Mouse (Mus musculus) heart, adult 2 months (tissue): ENCODE results near the gene Efna2. TPM values are rescaled to one million over a fixed set of nuclear protein-coding genes. Genes with fewer than 3 reads are reported as not detected.

Experiments used
- DNase-seq, 2 experiments: peaks; one replicate each; pipeline ENCODE4 v3.0.0; 2021
- H3K27ac ChIP-seq: fragments of 200-600 bp; 2 replicates; pipeline ENCODE4 v1.8.1; 2022
- H3K27me3 ChIP-seq: fragments of 200-500 bp; 2 replicates; pipeline ENCODE4 v1.6.1; 2012; ENCODE audit warnings: mild to moderate bottlenecking, low read length, inconsistent platforms, mixed read lengths; ENCODE audit not compliant: control insufficient read depth, insufficient read depth
- H3K36me3 ChIP-seq: fragments of 200-500 bp; 2 replicates; pipeline ENCODE4 v1.6.1; 2012; ENCODE audit warnings: low read length, inconsistent platforms; ENCODE audit not compliant: control insufficient read depth, insufficient read depth
- H3K4me1 ChIP-seq: fragments of 200-500 bp; 2 replicates; pipeline ENCODE4 v1.6.1; 2011; ENCODE audit warnings: low read length; ENCODE audit not compliant: control insufficient read depth, insufficient read depth
- H3K4me3 ChIP-seq: fragments of 200-600 bp; 2 replicates; pipeline ENCODE4 v1.8.1; 2022
- H3K79me2 ChIP-seq: fragments of 200-500 bp; replicated peaks from 2 replicates; pipeline ENCODE4 v1.6.1; 2012; ENCODE audit warnings: mild to moderate bottlenecking, inconsistent platforms, low read length, moderate library complexity, mixed read lengths; ENCODE audit not compliant: control insufficient read depth, insufficient read depth
- H3K9ac ChIP-seq: fragments of 200-500 bp; 2 replicates; pipeline ENCODE4 v1.6.1; 2012; ENCODE audit warnings: low read depth, mild to moderate bottlenecking, control low read depth, inconsistent platforms, low read length, mixed read lengths
- CTCF ChIP-seq: fragments of 200-600 bp; IDR thresholded peaks from 2 replicates; pipeline ENCODE4 v1.8.1; 2022; ENCODE audit warnings: antibody characterized with exemption, mild to moderate bottlenecking, moderate library complexity
- EP300 ChIP-seq: fragments of 200-500 bp; IDR thresholded peaks from 2 replicates; pipeline ENCODE4 v1.6.1; 2011; ENCODE audit warnings: low read depth, low read length, control low read depth; ENCODE audit not compliant: insufficient read depth
- POLR2A ChIP-seq: fragments of 200-500 bp; IDR thresholded peaks from 2 replicates; pipeline ENCODE4 v1.6.1; 2011; ENCODE audit warnings: mild to moderate bottlenecking, low read depth, low read length, control low read depth; ENCODE audit not compliant: insufficient read depth
- WGBS: fragments of 180-500 bp; shearing (Covaris S2); methylation state at CpG from one replicate; pipeline ENCODE4 v1.1.7; 2018; 5-methylcytosine and 5-hydroxymethylcytosine counted together
- intact Hi-C: fragments of 180-260 bp; cut with DNase I; formaldehyde crosslinking; loops from one replicate; pipeline ENCODE4 v1.15.1; 2025
- polyA plus RNA-seq: library from polyadenylated mRNA; depleted of rRNA; stranded (reverse); fragments of >200 nt; gene quantifications from 2 replicates; pipeline ENCODE4 v1.2.3, GENCODE M21; 2012
- total RNA-seq, 2 experiments: library from RNA; stranded (reverse); gene quantifications; 2 replicates each; pipeline ENCODE4 v1.2.3; 2021

The Efna2 gene
- total and polyA plus RNA-seq, 3 experiments: 0.86 to 1.7 (median 1.1) TPM

- intact Hi-C loops: no loop called here
- Histone ChIP-seq H3K9ac (peak overlapping the region; percentile 82), H3K27me3 (no peaks in the 10 kb centered on the region), H3K4me1 (peaks cover 24% of the 10 kb centered on the region), H3K27ac (peak overlapping the region; percentile 93), H3K36me3 (peaks cover 25% of the 10 kb centered on the region), H3K4me3 (peak overlapping the region; percentile 66), H3K79me2 (peaks cover 2% of the 10 kb centered on the region; the same call in 1 of the 2 replicates)
- peak; percentile 77 to 82 for DNase-seq
- TF ChIP-seq CTCF: no peak
- TF ChIP-seq EP300: peak; percentile 35; the same call in 1 of the 2 replicates
- TF ChIP-seq POLR2A: peak; percentile 72
- WGBS: 3% methylated on average over 25 of the region's 26 CpGs
These were observed 27.9 kb upstream of the Efna2 start for GRCm38 (mm10) chr10:80151211-80152034.

GRCm38 (mm10) chr10:80152071-80152872, 27.0 kb upstream of the Efna2 start:
- peak; percentile 68 to 80 for DNase-seq
- Histone ChIP-seq H3K27ac (peak overlapping the region; percentile 93), H3K27me3 (no peaks in the 10 kb centered on the region), H3K4me3 (peak overlapping the region; percentile 66), H3K36me3 (peaks cover 28% of the 10 kb centered on the region), H3K4me1 (peaks cover 20% of the 10 kb centered on the region), H3K79me2 (peaks cover 2% of the 10 kb centered on the region; the same call in 1 of the 2 replicates), H3K9ac (peak overlapping the region; percentile 82)
- intact Hi-C loops: no loop called here
- 3% methylated on average over 15 of the region's 15 CpGs for WGBS
- TF ChIP-seq POLR2A: peak; percentile 43; the same call in 1 of the 2 replicates
- peak; percentile 40; the same call in 1 of the 2 replicates for TF ChIP-seq EP300
- no peak for TF ChIP-seq CTCF

- Histone ChIP-seq H3K4me3 (peak overlapping the region; percentile 66; the same call in 1 of the 2 replicates), H3K9ac (peak overlapping the region; percentile 82), H3K4me1 (peaks cover 17% of the 10 kb centered on the region), H3K79me2 (peaks cover 2% of the 10 kb centered on the region; the same call in 1 of the 2 replicates), H3K27ac (peak overlapping the region; percentile 93), H3K27me3 (no peaks in the 10 kb centered on the region), H3K36me3 (peaks cover 32% of the 10 kb centered on the region)
- peak; percentile 67 to 69 for DNase-seq
- intact Hi-C loops: no loop called here
- WGBS: 16% methylated on average over 3 of the region's 3 CpGs
- TF ChIP-seq EP300: no peak
- TF ChIP-seq CTCF: no peak
- no peak for TF ChIP-seq POLR2A
These were observed 26.4 kb upstream of the Efna2 start for GRCm38 (mm10) chr10:80152873-80153260.

GRCm38 (mm10) chr10:80153713-80154112, 25.6 kb upstream of the Efna2 start:
- WGBS: 82% methylated on average over 19 of the region's 19 CpGs
- Histone ChIP-seq H3K9ac (no peak overlapping the region), H3K4me1 (peaks cover 20% of the 10 kb centered on the region), H3K27me3 (no peaks in the 10 kb centered on the region), H3K27ac (peak overlapping the region; percentile 93), H3K36me3 (peaks cover 34% of the 10 kb centered on the region), H3K79me2 (peaks cover 2% of the 10 kb centered on the region; the same call in 1 of the 2 replicates), H3K4me3 (no peak overlapping the region)
- no peak for DNase-seq
- intact Hi-C loops: no loop called here
- TF ChIP-seq EP300 (no peak), CTCF (no peak), POLR2A (no peak)

GRCm38 (mm10) chr10:80154384-80154783, 24.9 kb upstream of the Efna2 start:
- intact Hi-C loops: no loop called here
- Histone ChIP-seq H3K9ac (no peak overlapping the region), H3K4me3 (no peak overlapping the region), H3K27me3 (no peaks in the 10 kb centered on the region), H3K79me2 (peaks cover 2% of the 10 kb centered on the region; the same call in 1 of the 2 replicates), H3K27ac (no peak overlapping the region; the same call in 1 of the 2 replicates), H3K36me3 (peaks cover 34% of the 10 kb centered on the region), H3K4me1 (peaks cover 26% of the 10 kb centered on the region)
- WGBS: 78% methylated on average over 7 of the region's 7 CpGs
- no peak for DNase-seq
- no peak for TF ChIP-seq CTCF
- no peak for TF ChIP-seq EP300
- TF ChIP-seq POLR2A: no peak
